Mouse (Mus musculus) MEL (cell line): ENCODE measurements at regions not wholly inside any gene's neighbourhood (a gene's known extent, or its start where the extent isn't known, plus 50 kb on each side); places are given as distances from the start of the nearest gene placed in this dataset.

ENCODE experiments used
- DNase-seq: peaks from one replicate; pipeline ENCODE4 v3.0.0; 2011; ENCODE audit warnings: low read depth, low spot score
- H3K27ac ChIP-seq: 2 replicates; pipeline ENCODE4 v1.5.1; 2012; ENCODE audit warnings: low read depth, mild to moderate bottlenecking, control low read depth, low read length, moderate library complexity; ENCODE audit not compliant: control insufficient read depth
- H3K27me3 ChIP-seq, 2 experiments: fragments of 150-350 bp in 1 of 2; sonication (generic) in 1 of 2; 2 replicates each; pipeline ENCODE4 v1.6.1; 2012; ENCODE audit warnings: low read length in 2 of 2, mild to moderate bottlenecking in 2 of 2, improper control_type of control experiment in 1 of 2, moderate library complexity in 1 of 2; ENCODE audit not compliant: insufficient read depth in 2 of 2, control insufficient read depth in 1 of 2
- H3K36me3 ChIP-seq, 2 experiments: 2 replicates each; pipeline ENCODE4 v1.6.1; 2012 to 2014; ENCODE audit warnings: low read length in 2 of 2, improper control_type of control experiment in 1 of 2, inconsistent platforms in 1 of 2, mild to moderate bottlenecking in 1 of 2; ENCODE audit not compliant: insufficient read depth in 2 of 2, control insufficient read depth in 1 of 2
- H3K4me1 ChIP-seq, 2 experiments: fragments of 150-350 bp in 1 of 2; sonication (generic) in 1 of 2; 2 replicates each; pipeline ENCODE4 v1.6.1; 2012; ENCODE audit warnings: low read length in 2 of 2, improper control_type of control experiment in 1 of 2, mild to moderate bottlenecking in 1 of 2; ENCODE audit not compliant: insufficient read depth in 2 of 2, control insufficient read depth in 1 of 2
- H3K4me3 ChIP-seq, 2 experiments: fragments of 150-350 bp in 1 of 2; sonication (generic) in 1 of 2; 2 replicates each; pipeline ENCODE4 v1.5.1; 2012; ENCODE audit warnings: low read depth in 2 of 2, low read length in 2 of 2, mild to moderate bottlenecking in 2 of 2, moderate library complexity in 2 of 2, control low read depth in 1 of 2, improper control_type of control experiment in 1 of 2; ENCODE audit not compliant: control insufficient read depth in 1 of 2, insufficient read depth in 1 of 2
- H3K79me2 ChIP-seq: 2 replicates; pipeline ENCODE4 v1.6.1; 2012; ENCODE audit warnings: mild to moderate bottlenecking, low read length, moderate library complexity; ENCODE audit not compliant: control insufficient read depth, poor library complexity, insufficient read depth
- H3K9ac ChIP-seq: 2 replicates; pipeline ENCODE4 v1.6.1; 2012; ENCODE audit warnings: low read depth, mild to moderate bottlenecking, control low read depth, low read length, moderate library complexity; ENCODE audit not compliant: control insufficient read depth, poor library complexity, severe bottlenecking
- H3K9me3 ChIP-seq: fragments of 150-350 bp; sonication (generic); replicated peaks from 2 replicates; pipeline ENCODE4 v1.6.1; 2012; ENCODE audit warnings: mild to moderate bottlenecking, low read length, improper control_type of control experiment, moderate library complexity; ENCODE audit not compliant: insufficient read depth
- CHD1 ChIP-seq: IDR thresholded peaks from 2 replicates; pipeline ENCODE4 v1.6.1; 2012; ENCODE audit warnings: low read depth, mild to moderate bottlenecking, inconsistent platforms, low read length, improper control_type of control experiment
- CTCF ChIP-seq, 3 experiments: IDR thresholded peaks in 2 of 3; conservative IDR thresholded peaks in 1 of 3; 2 replicates each; pipeline ENCODE4 v1.5.1; 2011 to 2012; ENCODE audit warnings: low read length in 3 of 3, low read depth in 2 of 3, mild to moderate bottlenecking in 2 of 3, improper control_type of control experiment in 1 of 3, inconsistent platforms in 1 of 3, mixed read lengths in 1 of 3, moderate library complexity in 1 of 3; ENCODE audit not compliant: control insufficient read depth in 1 of 3, insufficient read depth in 1 of 3, poor library complexity in 1 of 3, severe bottlenecking in 1 of 3
- ELF1 ChIP-seq: IDR thresholded peaks from 2 replicates; pipeline ENCODE4 v1.6.1; 2014; ENCODE audit warnings: low read depth, mild to moderate bottlenecking, inconsistent platforms, low read length, improper control_type of control experiment, moderate library complexity
- EP300 ChIP-seq, 2 experiments: IDR thresholded peaks; 2 replicates each; pipeline ENCODE4 v1.6.1; 2011; ENCODE audit warnings: improper control_type of control experiment in 2 of 2, low read length in 2 of 2, low read depth in 1 of 2, mild to moderate bottlenecking in 1 of 2
- HCFC1 ChIP-seq: IDR thresholded peaks from 2 replicates; pipeline ENCODE4 v1.6.1; 2012; ENCODE audit warnings: low read depth, mild to moderate bottlenecking, inconsistent platforms, low read length, improper control_type of control experiment, moderate library complexity
- JUND ChIP-seq: IDR thresholded peaks from 2 replicates; pipeline ENCODE4 v1.6.1; 2011; ENCODE audit warnings: low read depth, mild to moderate bottlenecking, improper control_type of control experiment, low read length
- MAFK ChIP-seq: IDR thresholded peaks from 2 replicates; pipeline ENCODE4 v1.6.1; 2011; ENCODE audit warnings: low read depth, mild to moderate bottlenecking, low read length, improper control_type of control experiment, borderline replicate concordance
- MAZ ChIP-seq: IDR thresholded peaks from 2 replicates; pipeline ENCODE4 v1.6.1; 2012; ENCODE audit warnings: low read depth, mild to moderate bottlenecking, inconsistent platforms, low read length, improper control_type of control experiment
- MYB ChIP-seq: IDR thresholded peaks from 2 replicates; pipeline ENCODE4 v1.6.1; 2011; ENCODE audit warnings: mild to moderate bottlenecking, low read depth, low read length, improper control_type of control experiment
- MYC ChIP-seq: IDR thresholded peaks from 2 replicates; pipeline ENCODE4 v1.6.1; 2011; ENCODE audit warnings: low read depth, mild to moderate bottlenecking, low read length, improper control_type of control experiment, moderate library complexity
- POLR2A ChIP-seq, 2 experiments: IDR thresholded peaks; 2 replicates each; pipeline ENCODE4 v1.6.1; 2011 to 2012; ENCODE audit warnings: low read length in 2 of 2, mild to moderate bottlenecking in 2 of 2, control low read depth in 1 of 2, improper control_type of control experiment in 1 of 2, low read depth in 1 of 2, moderate library complexity in 1 of 2; ENCODE audit not compliant: control insufficient read depth in 1 of 2, insufficient read depth in 1 of 2, poor library complexity in 1 of 2
- POLR2AphosphoS5 ChIP-seq: IDR thresholded peaks from 2 replicates; pipeline ENCODE4 v1.6.1; 2012; ENCODE audit warnings: low read depth, borderline replicate concordance, mild to moderate bottlenecking, inconsistent platforms, low read length, moderate library complexity, mixed read lengths
- ZC3H11A ChIP-seq: IDR thresholded peaks from 2 replicates; pipeline ENCODE4 v1.6.1; 2012; ENCODE audit warnings: low read depth, mild to moderate bottlenecking, inconsistent platforms, low read length, improper control_type of control experiment
- ZKSCAN1 ChIP-seq: IDR thresholded peaks from 2 replicates; pipeline ENCODE4 v1.6.1; 2012; ENCODE audit warnings: low read depth, mild to moderate bottlenecking, inconsistent platforms, low read length, improper control_type of control experiment, moderate library complexity
- ZNF384 ChIP-seq: IDR thresholded peaks from 2 replicates; pipeline ENCODE4 v1.6.1; 2012; ENCODE audit warnings: low read depth, mild to moderate bottlenecking, inconsistent platforms, low read length, improper control_type of control experiment

DNA sequence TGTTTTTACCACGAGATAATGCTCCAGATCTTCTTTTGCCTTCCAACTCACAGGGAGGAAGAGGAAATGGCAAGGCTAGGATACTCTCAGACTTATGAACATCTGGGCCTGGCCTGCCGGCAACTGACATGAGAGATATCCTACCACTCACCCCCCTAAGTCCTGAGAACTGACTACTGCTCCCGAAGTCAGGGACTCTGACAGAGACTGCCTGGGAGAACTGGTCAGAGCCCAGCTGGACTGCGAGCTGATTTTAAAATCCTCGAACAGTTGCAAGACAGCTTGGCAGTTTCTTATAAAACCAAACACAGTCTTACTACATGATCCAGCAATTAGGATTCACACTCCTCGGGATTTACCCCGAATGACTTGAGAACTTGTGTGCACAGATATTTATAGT is 211.4 kb downstream of the Lyplal1 start:
- Histone ChIP-seq H3K4me3 (no peak overlapping the region), H3K27me3 (no peaks in the 10 kb centered on the region), H3K79me2 (no peaks in the 10 kb centered on the region), H3K36me3 (no peaks in the 10 kb centered on the region), H3K9ac (no peak overlapping the region), H3K9me3 (no peaks in the 10 kb centered on the region), H3K27ac (no peak overlapping the region), H3K4me1 (no peaks in the 10 kb centered on the region)
- no peak for DNase-seq
- TF ChIP-seq POLR2A (IDR thresholded peaks at IDR 0.05; ENCODE audit: control insufficient read depth in 1 of 2, insufficient read depth in 1 of 2, low read depth in 1 of 2, low read length in 2 of 2, poor library complexity in 1 of 2) = no peak
- no peak for TF ChIP-seq MAFK

GRCm38 (mm10) chr1:185915579-185915978 is 201.5 kb downstream of the Lyplal1 start:
- no peak overlapping the region for H3K4me3 ChIP-seq
- no peak overlapping the region for H3K27ac ChIP-seq
- no peak overlapping the region for H3K9ac ChIP-seq
- no peak for DNase-seq
- no peak for TF ChIP-seq MYB
- no peak for TF ChIP-seq ZNF384
- no peak for TF ChIP-seq ZKSCAN1
- TF ChIP-seq, all 39 proteins: peak for 0
- H3K79me2 ChIP-seq = no peaks in the 10 kb centered on the region
- H3K27me3 ChIP-seq = no peaks in the 10 kb centered on the region
- no peaks in the 10 kb centered on the region for H3K4me1 ChIP-seq
- no peaks in the 10 kb centered on the region for H3K36me3 ChIP-seq
- H3K9me3 ChIP-seq = no peaks in the 10 kb centered on the region

DNA sequence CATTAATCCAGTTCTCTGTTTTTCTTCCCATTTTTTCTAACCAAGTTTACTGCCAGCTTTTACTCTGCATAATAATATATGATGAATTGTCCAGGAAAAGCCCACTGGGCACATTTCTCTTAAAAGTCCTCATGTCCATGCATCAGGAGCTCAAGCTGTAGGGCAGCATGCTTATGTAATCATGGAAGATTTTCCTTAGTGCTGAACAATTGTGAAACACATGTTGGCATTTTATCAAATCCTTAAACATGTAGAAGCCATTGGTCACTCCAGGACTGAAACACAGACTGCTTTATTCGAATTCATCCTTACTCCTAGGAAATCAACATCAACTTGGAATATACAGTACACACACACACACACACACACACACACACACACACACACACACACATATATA is 198.4 kb downstream of the Lyplal1 start:
- Histone ChIP-seq H3K9ac (no peak overlapping the region), H3K36me3 (no peaks in the 10 kb centered on the region), H3K9me3 (no peaks in the 10 kb centered on the region), H3K4me1 (no peaks in the 10 kb centered on the region), H3K27me3 (no peaks in the 10 kb centered on the region), H3K79me2 (no peaks in the 10 kb centered on the region), H3K27ac (no peak overlapping the region), H3K4me3 (no peak overlapping the region)
- DNase-seq = no peak
- no peak for TF ChIP-seq MAZ
- TF ChIP-seq CTCF (IDR thresholded peaks at IDR 0.05 in 2 of 3, conservative IDR thresholded peaks at IDR 0.05 in 1 of 3; ENCODE audit: control insufficient read depth in 1 of 3, insufficient read depth in 1 of 3, low read depth in 2 of 3, low read length in 3 of 3, poor library complexity in 1 of 3, severe bottlenecking in 1 of 3) = no peak
- no peak for TF ChIP-seq JUND
- no peak for TF ChIP-seq ELF1
- no peak for TF ChIP-seq ZC3H11A
- TF ChIP-seq POLR2AphosphoS5 = no peak
- no peak for TF ChIP-seq MYC
- TF ChIP-seq CHD1 = no peak
- TF ChIP-seq EP300 (IDR thresholded peaks at IDR 0.05; ENCODE audit: low read depth in 1 of 2, low read length in 2 of 2) = no peak
- TF ChIP-seq HCFC1 = no peak
